Mouse (Mus musculus) C2C12 (cell line): ENCODE results near the gene Nos3. TPM values are rescaled to one million over a fixed set of nuclear protein-coding genes. Genes with fewer than 3 reads are reported as not detected.
A peak's percentile ranks its signal among the peaks of the same experiment; 100 is the strongest.

Experiments used
- H3K27me3 ChIP-seq: one replicate; pipeline ENCODE4 v1.6.1; 2011; ENCODE audit not compliant: control insufficient read depth, insufficient read depth, insufficient read length
- H3K36me3 ChIP-seq: one replicate; pipeline ENCODE4 v1.6.1; 2011; ENCODE audit not compliant: control insufficient read depth, insufficient read depth
- H3K4me3 ChIP-seq: one replicate; pipeline ENCODE4 v1.5.1; 2011; ENCODE audit warnings: mild to moderate bottlenecking, control low read depth; ENCODE audit not compliant: poor library complexity, insufficient read depth, severe bottlenecking
- H3K79me2 ChIP-seq: one replicate; pipeline ENCODE4 v1.6.1; 2011; ENCODE audit not compliant: control insufficient read depth, insufficient read depth
- H3K79me3 ChIP-seq: one replicate; pipeline ENCODE4 v1.6.1; 2011; ENCODE audit warnings: low read depth, control low read depth
- H3ac ChIP-seq: one replicate; pipeline ENCODE3; 2011; ENCODE audit warnings: low read depth; ENCODE audit not compliant: control insufficient read depth, insufficient read length
- CEBPB ChIP-seq: IDR thresholded peaks from one replicate; pipeline ENCODE4 v1.6.1; 2011; ENCODE audit warnings: low read depth, mild to moderate bottlenecking, control low read depth, moderate library complexity
- CTCF ChIP-seq: IDR thresholded peaks from one replicate; pipeline ENCODE4 v1.5.1; 2011; ENCODE audit not compliant: control insufficient read depth, insufficient read depth, insufficient read length
- FOSL1 ChIP-seq: IDR thresholded peaks from one replicate; pipeline ENCODE4 v1.8.0; 2011; ENCODE audit warnings: mild to moderate bottlenecking, low read length; ENCODE audit not compliant: poor library complexity, insufficient read depth, severe bottlenecking
- MAX ChIP-seq: IDR thresholded peaks from one replicate; pipeline ENCODE4 v1.6.1; 2011; ENCODE audit warnings: mild to moderate bottlenecking, control low read depth
- MYOD1 ChIP-seq: IDR thresholded peaks from one replicate; pipeline ENCODE4 v1.6.1; 2011; ENCODE audit warnings: low read depth; ENCODE audit not compliant: control insufficient read depth, insufficient read length
- MYOG ChIP-seq: IDR thresholded peaks from one replicate; pipeline ENCODE4 v1.6.1; 2011; ENCODE audit not compliant: control insufficient read depth, insufficient read length; ENCODE audit errors: extremely low read depth
- USF1 ChIP-seq: IDR thresholded peaks from one replicate; pipeline ENCODE4 v1.6.1; 2011; ENCODE audit warnings: low read depth, mild to moderate bottlenecking, control low read depth, moderate library complexity
- polyA plus RNA-seq: library from polyadenylated mRNA; unstranded; fragments of >200 nt; fragmentation: generic; extraction: Trizol; gene quantifications from one replicate; pipeline ENCODE4 v1.2.1, GENCODE M21; 2012; ENCODE audit warnings: missing spikeins

Gene Nos3
- polyA plus RNA-seq, 1 experiment = 0.13 TPM

GRCm38 (mm10) chr5:24352251-24352859 is 12.3 kb upstream of the Nos3 start:
- Histone ChIP-seq H3K4me3 (peak overlapping the region; percentile 25), H3ac (no peak overlapping the region), H3K36me3 (no peaks in the 10 kb centered on the region), H3K27me3 (peaks cover 3% of the 10 kb centered on the region), H3K79me3 (no peaks in the 10 kb centered on the region), H3K79me2 (no peaks in the 10 kb centered on the region)
- TF ChIP-seq CTCF (no peak), USF1 (no peak), MYOD1 (no peak), MYOG (no peak), FOSL1 (no peak)

- Histone ChIP-seq H3ac (no peak overlapping the region), H3K36me3 (no peaks in the 10 kb centered on the region), H3K4me3 (no peak overlapping the region), H3K27me3 (peaks cover 3% of the 10 kb centered on the region), H3K79me2 (no peaks in the 10 kb centered on the region), H3K79me3 (no peaks in the 10 kb centered on the region)
- TF ChIP-seq FOSL1 (no peak), MAX (no peak), USF1 (no peak), CTCF (no peak), MYOG (no peak), CEBPB (no peak), MYOD1 (no peak)
These were observed 11.3 kb upstream of the Nos3 start for GRCm38 (mm10) chr5:24353327-24353726.

- Histone ChIP-seq H3K27me3 (peaks cover 3% of the 10 kb centered on the region), H3ac (no peak overlapping the region), H3K36me3 (no peaks in the 10 kb centered on the region), H3K79me3 (no peaks in the 10 kb centered on the region), H3K4me3 (no peak overlapping the region), H3K79me2 (no peaks in the 10 kb centered on the region)
- TF ChIP-seq CTCF (no peak), FOSL1 (no peak), MYOD1 (no peak), USF1 (no peak), CEBPB (no peak), MAX (no peak), MYOG (no peak)
These were observed 7.8 kb upstream of the Nos3 start for GRCm38 (mm10) chr5:24356764-24357163.

DNA sequence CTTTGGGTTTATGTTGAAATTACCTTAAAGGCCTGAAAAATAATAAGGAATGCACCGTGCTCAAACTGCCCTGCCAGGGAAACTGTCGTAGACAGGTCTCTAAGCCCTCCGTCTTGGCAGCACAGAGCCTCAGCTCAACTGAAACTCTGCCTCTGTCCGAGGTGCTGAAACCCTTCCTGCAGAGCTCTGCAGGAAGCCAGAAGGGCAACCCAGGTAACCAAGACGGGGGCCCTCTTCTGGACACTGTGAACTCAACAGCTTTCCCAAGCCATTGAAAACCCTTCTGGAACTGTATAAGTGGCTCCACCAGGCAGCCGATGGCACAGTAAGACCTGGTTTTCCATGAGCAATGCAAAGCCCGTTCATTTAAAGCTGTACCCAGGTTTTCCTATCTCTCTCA is 7.1 kb upstream of the Nos3 start:
- Histone ChIP-seq H3K4me3 (no peak overlapping the region), H3K79me2 (no peaks in the 10 kb centered on the region), H3ac (no peak overlapping the region), H3K36me3 (no peaks in the 10 kb centered on the region), H3K27me3 (peaks cover 3% of the 10 kb centered on the region), H3K79me3 (no peaks in the 10 kb centered on the region)
- peak; percentile 25 for TF ChIP-seq MAX
- no peak for TF ChIP-seq CEBPB

GRCm38 (mm10) chr5:24360792-24361454 is 3.7 kb upstream of the Nos3 start:
- Histone ChIP-seq H3ac (no peak overlapping the region), H3K4me3 (no peak overlapping the region), H3K36me3 (no peaks in the 10 kb centered on the region), H3K79me2 (no peaks in the 10 kb centered on the region), H3K79me3 (no peaks in the 10 kb centered on the region), H3K27me3 (peaks cover 5% of the 10 kb centered on the region)
- TF ChIP-seq CEBPB (no peak), CTCF (peak; percentile 90), USF1 (no peak), MAX (no peak), MYOG (no peak), MYOD1 (no peak), FOSL1 (no peak)

GRCm38 (mm10) chr5:24363467-24363866 is 1.1 kb upstream of the Nos3 start:
- Histone ChIP-seq H3K4me3 (no peak overlapping the region), H3K79me2 (no peaks in the 10 kb centered on the region), H3K36me3 (no peaks in the 10 kb centered on the region), H3K27me3 (peaks cover 20% of the 10 kb centered on the region), H3ac (no peak overlapping the region), H3K79me3 (no peaks in the 10 kb centered on the region)
- TF ChIP-seq CEBPB = no peak
